Mouse (Mus musculus) spleen, adult 2 months (tissue): ENCODE measurements around the gene Urb2. TPM values are rescaled to one million over a fixed set of nuclear protein-coding genes. Genes with fewer than 3 reads are reported as not detected.

Source experiments
- DNase-seq, 2 experiments: peaks; one replicate each; pipeline versions ENCODE4 v3.0.0 to v3.0.0-alpha.2; 2012 to 2021; ENCODE audit warnings: low spot score in 2 of 2, low read depth in 1 of 2
- H3K27ac ChIP-seq: fragments of 200-500 bp; 2 replicates; pipeline ENCODE4 v1.5.1; 2012; ENCODE audit warnings: low read length, inconsistent platforms; ENCODE audit not compliant: insufficient read depth
- H3K27me3 ChIP-seq: fragments of 200-500 bp; 2 replicates; pipeline ENCODE4 v1.6.1; 2012; ENCODE audit warnings: mild to moderate bottlenecking, moderate library complexity, low read length, inconsistent platforms; ENCODE audit not compliant: control insufficient read depth, insufficient read depth
- H3K36me3 ChIP-seq: fragments of 200-500 bp; 2 replicates; pipeline ENCODE4 v1.6.1; 2012; ENCODE audit warnings: mild to moderate bottlenecking, low read length, inconsistent platforms; ENCODE audit not compliant: control insufficient read depth, insufficient read depth
- H3K4me1 ChIP-seq: fragments of 200-500 bp; 2 replicates; pipeline ENCODE4 v1.6.1; 2011; ENCODE audit warnings: inconsistent platforms; ENCODE audit not compliant: control insufficient read depth, insufficient read depth, insufficient read length
- H3K4me3 ChIP-seq: fragments of 200-500 bp; 2 replicates; pipeline ENCODE4 v1.5.1; 2011; ENCODE audit warnings: mild to moderate bottlenecking, inconsistent platforms; ENCODE audit not compliant: insufficient read depth, insufficient read length; ENCODE audit errors: extremely low read depth
- CTCF ChIP-seq: fragments of 200-500 bp; IDR thresholded peaks from 2 replicates; pipeline ENCODE4 v1.5.1; 2011; ENCODE audit warnings: mild to moderate bottlenecking, inconsistent platforms; ENCODE audit not compliant: insufficient read depth, insufficient read length, insufficient replicate concordance; ENCODE audit errors: extremely low read depth
- POLR2A ChIP-seq: fragments of 200-500 bp; IDR thresholded peaks from 2 replicates; pipeline ENCODE4 v1.6.1; 2011; ENCODE audit warnings: low read depth, low read length, inconsistent platforms
- WGBS: fragments of 180-500 bp; shearing (Covaris S2); methylation state at CpG from one replicate; pipeline ENCODE4 v1.1.7; 2018; 5-methylcytosine and 5-hydroxymethylcytosine counted together
- polyA plus RNA-seq: library from polyadenylated mRNA; depleted of rRNA; stranded (reverse); fragments of >200 nt; gene quantifications from 2 replicates; pipeline ENCODE4 v1.2.3, GENCODE M21; 2012; rRNA removed

Gene Urb2
- polyA plus RNA-seq, 1 experiment: 4.0 TPM

DNA sequence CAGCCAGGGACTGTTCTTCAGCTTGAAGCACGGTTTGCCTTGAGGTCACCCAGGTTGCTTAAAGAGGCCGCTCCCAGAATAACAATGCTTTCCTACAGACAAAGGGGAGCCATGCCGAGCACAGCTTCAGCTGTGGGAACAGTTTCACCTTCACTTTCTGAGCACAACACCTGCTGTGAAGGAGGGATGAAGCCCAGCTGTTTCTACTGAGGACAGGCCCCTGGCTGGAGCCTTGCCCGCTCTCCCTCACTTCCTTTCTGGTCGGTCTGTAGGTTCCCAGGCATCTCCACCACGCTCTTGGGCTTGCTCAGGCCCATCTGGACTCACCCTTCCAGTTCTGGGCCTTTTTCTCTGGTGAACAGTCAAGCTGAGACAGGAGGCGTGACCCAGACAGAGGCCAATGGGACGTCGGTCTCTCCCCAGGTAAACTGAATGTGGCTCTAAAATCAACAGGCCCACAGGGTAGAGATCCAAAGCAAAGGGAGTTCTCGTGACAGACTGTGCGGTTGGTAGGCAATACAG is 66.8 kb downstream of the Urb2 start:
- no peaks in the 10 kb centered on the region for H3K36me3 ChIP-seq
- H3K27ac ChIP-seq: no peak overlapping the region
- WGBS: 72% methylated on average over 11 of the region's 11 CpGs
- TF ChIP-seq POLR2A (no peak), CTCF (no peak)
- no peak overlapping the region for H3K4me3 ChIP-seq
- no peaks in the 10 kb centered on the region for H3K4me1 ChIP-seq
- DNase-seq: no peak
- no peaks in the 10 kb centered on the region for H3K27me3 ChIP-seq

DNA sequence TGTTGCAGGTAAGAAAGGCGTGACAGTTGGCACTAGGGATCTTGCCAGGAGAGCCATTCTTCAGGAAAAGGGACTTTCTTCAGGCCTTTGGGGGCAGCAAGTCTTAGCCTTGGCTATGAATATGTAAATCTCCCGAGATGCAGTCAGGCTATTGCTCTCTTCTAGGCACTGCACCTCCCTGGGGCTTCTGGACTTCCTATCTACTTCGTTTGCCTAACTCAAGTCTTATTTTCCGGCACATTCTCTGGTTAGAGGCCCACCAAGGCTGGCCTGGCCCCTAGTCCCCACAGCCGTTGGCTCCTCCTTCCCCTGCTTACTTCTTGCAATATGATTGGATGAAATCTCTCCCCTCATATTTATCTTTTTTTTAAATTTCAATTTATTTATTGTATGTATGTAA is 67.7 kb downstream of the Urb2 start:
- no peak for TF ChIP-seq CTCF
- no peak for TF ChIP-seq POLR2A
- no peak overlapping the region for H3K27ac ChIP-seq
- DNase-seq: no peak
- H3K27me3 ChIP-seq: no peaks in the 10 kb centered on the region
- 91% methylated on average over 5 of the region's 5 CpGs for WGBS
- H3K4me3 ChIP-seq: no peak overlapping the region
- H3K36me3 ChIP-seq: no peaks in the 10 kb centered on the region
- no peaks in the 10 kb centered on the region for H3K4me1 ChIP-seq

DNA sequence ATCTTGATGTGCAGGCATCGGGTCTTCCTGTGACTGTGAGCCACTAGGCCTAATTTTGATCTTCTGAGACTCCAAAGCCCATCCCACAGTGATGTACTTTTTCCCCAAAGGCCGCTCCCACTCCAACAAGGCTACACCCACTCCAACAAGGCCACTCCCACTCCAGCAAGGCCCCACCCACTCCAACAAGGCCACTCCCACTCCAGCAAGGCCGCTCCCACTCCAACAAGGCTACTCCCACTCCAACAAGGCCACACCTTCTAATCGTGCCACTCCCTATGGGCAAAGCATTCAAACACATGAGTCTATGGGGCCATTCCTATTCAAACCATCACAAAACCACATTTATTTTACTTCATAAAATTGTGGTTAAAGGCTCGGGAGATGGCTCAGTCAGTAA is 69.2 kb downstream of the Urb2 start:
- Histone ChIP-seq H3K4me1 (no peaks in the 10 kb centered on the region), H3K27ac (no peak overlapping the region), H3K36me3 (no peaks in the 10 kb centered on the region), H3K27me3 (no peaks in the 10 kb centered on the region), H3K4me3 (no peak overlapping the region)
- DNase-seq: no peak
- TF ChIP-seq POLR2A (no peak), CTCF (no peak)
- WGBS: 86% methylated on average over 5 of the region's 5 CpGs

Other genes starting within 250 kb of the Urb2 start
- gene Rab4a, start 215.5 kb upstream of the Urb2 start, polyA plus RNA-seq: 4.2 and 4.8 TPM in 2 replicates
- 1.8 and 2.8 TPM in 2 replicates for gene Ccsap, start 161.3 kb upstream of the Urb2 start, polyA plus RNA-seq
- gene Acta1, start 126.8 kb upstream of the Urb2 start, polyA plus RNA-seq: 0.54 and 0.98 TPM in 2 replicates
- 7.9 and 8.5 TPM in 2 replicates for gene Nup133, start 72.2 kb upstream of the Urb2 start, polyA plus RNA-seq
- 21.7 and 22.6 TPM in 2 replicates for gene Abcb10, start 38.4 kb upstream of the Urb2 start, polyA plus RNA-seq
- 27.3 and 34.2 TPM in 2 replicates for gene Taf5l, start 111 bp upstream of the Urb2 start, polyA plus RNA-seq
- gene Galnt2, start 209.9 kb downstream of the Urb2 start, polyA plus RNA-seq: 9.4 and 16.6 TPM in 2 replicates